Mouse (Mus musculus) midbrain, embryonic 15.5 days (tissue): Measurements from ENCODE around the gene Magi2. TPM values are rescaled to one million over a fixed set of nuclear protein-coding genes. Genes with fewer than 3 reads are reported as not detected.

ENCODE experiments used
- ATAC-seq: fragments of 200-750 bp; cut with Nextera tagmentation; replicated peaks from 2 replicates; pipeline ENCODE4 v1.8.0; 2017; ENCODE audit warnings: moderate TSS enrichment
- H3K27ac ChIP-seq: fragments of 300-500 bp; sonication (generic); 2 replicates; pipeline ENCODE4 v1.5.1; 2015; ENCODE audit warnings: mild to moderate bottlenecking, inconsistent platforms
- H3K27me3 ChIP-seq: fragments of 300-500 bp; sonication (generic); replicated peaks from 2 replicates; pipeline ENCODE4 v1.6.1; 2015; ENCODE audit warnings: inconsistent platforms
- H3K36me3 ChIP-seq: fragments of 300-500 bp; sonication (generic); replicated peaks from 2 replicates; pipeline ENCODE4 v1.6.1; 2015; ENCODE audit warnings: inconsistent platforms
- H3K4me1 ChIP-seq: fragments of 300-500 bp; sonication (generic); 2 replicates; pipeline ENCODE4 v1.6.1; 2015; ENCODE audit warnings: inconsistent platforms
- H3K4me2 ChIP-seq: fragments of 300-500 bp; sonication (generic); 2 replicates; pipeline ENCODE4 v1.6.1; 2015; ENCODE audit warnings: inconsistent platforms, mild to moderate bottlenecking, moderate library complexity
- H3K4me3 ChIP-seq: fragments of 300-500 bp; sonication (generic); 2 replicates; pipeline ENCODE4 v1.5.1; 2015; ENCODE audit warnings: mild to moderate bottlenecking, inconsistent platforms
- H3K9ac ChIP-seq: fragments of 300-500 bp; sonication (generic); 2 replicates; pipeline ENCODE4 v1.6.1; 2015; ENCODE audit warnings: mild to moderate bottlenecking, inconsistent platforms
- H3K9me3 ChIP-seq: fragments of 300-500 bp; sonication (generic); 2 replicates; pipeline ENCODE4 v1.6.1; 2016; ENCODE audit warnings: inconsistent platforms
- WGBS: fragments of 180-500 bp; shearing (Covaris S2); methylation state at CpG from one replicate; pipeline ENCODE4 v1.1.7; 2015; ENCODE audit warnings: mixed read lengths; 5-methylcytosine and 5-hydroxymethylcytosine counted together
- polyA plus RNA-seq: library from polyadenylated mRNA; unstranded; fragments of >200 nt; fragmentation: Nextera tagmentation; extraction: Ambion mirVana; gene quantifications from 2 replicates; pipeline ENCODE4 v1.2.1, GENCODE M21; 2015

Magi2 gene
- polyA plus RNA-seq, 1 experiment from 2014 or later, result 35.9 TPM

- Histone ChIP-seq H3K36me3 (no peaks in the 10 kb centered on the region), H3K9me3 (no peaks in the 10 kb centered on the region), H3K27ac (no peak overlapping the region), H3K4me1 (no peaks in the 10 kb centered on the region), H3K9ac (no peak overlapping the region), H3K4me3 (no peak overlapping the region), H3K4me2 (no peak overlapping the region), H3K27me3 (no peaks in the 10 kb centered on the region)
- 83% methylated on average over 11 of the region's 11 CpGs for WGBS
- no peak for ATAC-seq
Measured at GRCm38 (mm10) chr5:20378071-20378800, 1151.4 kb downstream of the Magi2 start.

- no peak overlapping the region for H3K27ac ChIP-seq
- H3K9me3 ChIP-seq, result no peaks in the 10 kb centered on the region
- H3K4me2 ChIP-seq, result no peak overlapping the region
- H3K4me3 ChIP-seq, result no peak overlapping the region
- H3K27me3 ChIP-seq, result no peaks in the 10 kb centered on the region
- H3K4me1 ChIP-seq, result no peaks in the 10 kb centered on the region
- no peak for ATAC-seq
- no peak overlapping the region for H3K9ac ChIP-seq
- H3K36me3 ChIP-seq, result no peaks in the 10 kb centered on the region
- WGBS, result 75% methylated on average over 5 of the region's 5 CpGs
Measured at GRCm38 (mm10) chr5:20404533-20404932, 1177.7 kb downstream of the Magi2 start.

DNA sequence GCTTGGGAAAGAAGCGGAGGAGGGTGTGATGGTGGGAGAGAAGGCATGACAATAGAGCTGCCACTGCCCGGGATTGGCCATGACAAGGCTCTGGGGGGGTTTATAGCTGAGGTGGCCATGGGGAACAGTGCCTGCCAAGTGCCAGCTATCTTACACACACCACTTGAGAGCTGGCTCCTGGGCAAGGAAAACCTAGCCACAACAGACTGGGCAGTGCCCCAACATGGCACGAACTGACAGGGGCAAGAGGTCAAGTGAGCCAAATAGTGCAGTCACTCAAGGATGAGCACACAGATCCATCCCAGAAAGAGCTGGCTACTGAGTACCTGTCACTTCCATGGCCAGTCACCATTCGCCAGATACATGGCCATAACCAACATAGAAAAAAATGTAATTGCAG, 1179.8 kb downstream of the Magi2 start:
- Histone ChIP-seq H3K27me3 (no peaks in the 10 kb centered on the region), H3K4me3 (no peak overlapping the region), H3K36me3 (no peaks in the 10 kb centered on the region), H3K9me3 (no peaks in the 10 kb centered on the region), H3K4me2 (no peak overlapping the region), H3K4me1 (no peaks in the 10 kb centered on the region), H3K27ac (no peak overlapping the region), H3K9ac (no peak overlapping the region)
- no peak for ATAC-seq
- WGBS, result 88% methylated on average over 4 of the region's 4 CpGs

GRCm38 (mm10) chr5:20415320-20415719, 1188.5 kb downstream of the Magi2 start:
- ATAC-seq, result no peak

DNA sequence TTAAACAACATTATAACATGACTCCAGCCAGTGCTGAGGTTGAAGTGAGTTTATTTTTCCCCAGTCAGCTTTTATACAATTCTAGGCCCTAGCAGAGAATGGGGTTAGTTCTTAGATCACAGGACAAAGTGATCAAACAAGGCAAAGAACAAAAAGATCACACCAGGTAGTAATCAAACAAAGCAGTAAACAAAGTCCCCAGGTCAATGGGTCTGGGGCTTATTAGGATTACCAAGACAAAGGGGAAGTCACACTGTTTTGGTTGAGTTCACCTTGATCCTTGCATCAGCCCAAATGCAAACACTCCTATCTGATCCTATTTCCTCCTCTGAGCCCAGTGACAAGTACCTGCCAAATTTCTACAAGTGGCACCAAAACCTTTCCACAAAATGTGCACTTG, 1190.5 kb downstream of the Magi2 start:
- Histone ChIP-seq H3K27me3 (no peaks in the 10 kb centered on the region), H3K36me3 (no peaks in the 10 kb centered on the region), H3K9me3 (no peaks in the 10 kb centered on the region), H3K9ac (no peak overlapping the region), H3K4me2 (no peak overlapping the region), H3K4me3 (no peak overlapping the region), H3K27ac (no peak overlapping the region), H3K4me1 (no peaks in the 10 kb centered on the region)
- no peak for ATAC-seq

More at GRCm38 (mm10) chr5:20415320-20415719, 1188.5 kb downstream of the Magi2 start:
- Histone ChIP-seq H3K4me3 (no peak overlapping the region), H3K9me3 (no peaks in the 10 kb centered on the region), H3K9ac (no peak overlapping the region), H3K27ac (no peak overlapping the region), H3K4me1 (no peaks in the 10 kb centered on the region), H3K4me2 (no peak overlapping the region), H3K27me3 (no peaks in the 10 kb centered on the region), H3K36me3 (no peaks in the 10 kb centered on the region)

- H3K36me3 ChIP-seq, result no peaks in the 10 kb centered on the region
- H3K9me3 ChIP-seq, result no peaks in the 10 kb centered on the region
- no peaks in the 10 kb centered on the region for H3K27me3 ChIP-seq
- peak overlapping the region; percentile 7; the same call in 1 of the 2 replicates for H3K27ac ChIP-seq
- WGBS, result 46% methylated on average over 9 of the region's 9 CpGs
- H3K4me2 ChIP-seq, result no peak overlapping the region
- H3K4me1 ChIP-seq, result no peaks in the 10 kb centered on the region
- no peak overlapping the region for H3K4me3 ChIP-seq
- peak; percentile 52; the same call in 1 of the 2 replicates for ATAC-seq
- no peak overlapping the region for H3K9ac ChIP-seq
Measured at GRCm38 (mm10) chr5:20432148-20432813, 1205.4 kb downstream of the Magi2 start.

DNA sequence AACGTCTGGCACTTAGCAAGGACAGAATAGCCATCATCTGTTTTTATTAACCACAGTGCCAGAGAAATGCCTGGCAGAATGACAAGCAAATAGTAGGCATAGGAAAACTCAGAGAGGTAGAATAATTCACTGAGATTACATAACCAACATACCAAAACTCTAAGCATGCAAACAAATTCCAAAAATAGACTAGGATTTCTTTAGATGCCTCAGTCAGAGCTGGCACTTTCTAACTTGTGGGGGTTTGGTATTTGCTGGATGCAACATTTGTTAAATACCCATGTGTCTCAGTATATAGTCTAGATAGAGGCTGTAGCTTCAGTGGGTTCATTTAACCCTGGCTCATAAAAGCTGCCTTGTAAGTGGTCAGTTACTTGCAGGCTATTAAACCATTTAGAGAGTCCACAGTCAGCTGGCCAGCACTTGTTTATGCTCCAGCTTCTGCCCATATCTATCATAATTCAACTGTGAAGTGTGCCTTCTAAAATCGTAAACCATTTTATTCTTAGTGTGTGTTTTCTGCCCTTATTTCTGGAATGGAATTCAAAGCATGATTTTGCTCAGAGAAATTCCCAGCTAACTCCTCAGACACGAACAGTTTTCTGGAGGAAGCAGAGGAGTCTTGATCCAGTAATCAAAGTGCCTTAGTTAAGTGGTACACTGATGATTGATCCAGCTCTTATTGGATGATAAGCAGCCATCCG, 1219.8 kb downstream of the Magi2 start:
- Histone ChIP-seq H3K4me3 (no peak overlapping the region), H3K27me3 (no peaks in the 10 kb centered on the region), H3K27ac (no peak overlapping the region), H3K36me3 (no peaks in the 10 kb centered on the region), H3K4me1 (no peaks in the 10 kb centered on the region), H3K9ac (no peak overlapping the region), H3K4me2 (no peak overlapping the region), H3K9me3 (no peaks in the 10 kb centered on the region)
- no peak for ATAC-seq
- 74% methylated on average over 4 of the region's 4 CpGs for WGBS

- Histone ChIP-seq H3K27ac (no peak overlapping the region), H3K4me1 (no peaks in the 10 kb centered on the region), H3K4me3 (no peak overlapping the region), H3K36me3 (no peaks in the 10 kb centered on the region), H3K4me2 (no peak overlapping the region), H3K27me3 (no peaks in the 10 kb centered on the region), H3K9me3 (no peaks in the 10 kb centered on the region), H3K9ac (no peak overlapping the region)
- 70% methylated on average over 3 of the region's 3 CpGs for WGBS
- ATAC-seq, result no peak
Measured at GRCm38 (mm10) chr5:20456106-20456505, 1229.3 kb downstream of the Magi2 start.

- ATAC-seq, result 0 out of 2 replicates have a peak, but pooled peaks have one; percentile 6
- Histone ChIP-seq H3K9me3 (no peaks in the 10 kb centered on the region), H3K27me3 (no peaks in the 10 kb centered on the region), H3K27ac (no peak overlapping the region), H3K9ac (no peak overlapping the region), H3K36me3 (no peaks in the 10 kb centered on the region), H3K4me1 (no peaks in the 10 kb centered on the region), H3K4me2 (no peak overlapping the region), H3K4me3 (no peak overlapping the region)
- 66% methylated on average over 7 of the region's 7 CpGs for WGBS
Measured at GRCm38 (mm10) chr5:20457742-20458510, 1231.1 kb downstream of the Magi2 start.

DNA sequence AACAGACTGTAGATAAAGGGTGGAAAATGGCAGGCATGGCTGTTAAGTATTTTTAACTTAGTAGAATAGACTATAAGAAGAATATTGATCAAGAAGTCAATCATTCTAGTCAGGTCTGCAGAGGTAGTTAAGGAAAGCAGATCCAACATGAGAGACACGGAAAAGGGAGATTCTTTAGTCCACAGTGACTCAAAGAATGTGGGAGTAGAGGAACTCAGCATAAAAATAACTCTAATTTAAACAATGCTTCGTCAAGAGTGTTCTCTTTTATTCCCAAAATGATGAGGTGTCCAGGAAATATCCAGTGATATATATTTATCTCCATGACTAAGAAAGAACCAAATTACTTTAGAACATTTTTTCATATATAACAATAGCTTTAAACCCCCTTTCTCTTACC, 1234.9 kb downstream of the Magi2 start:
- no peaks in the 10 kb centered on the region for H3K36me3 ChIP-seq
- WGBS, result 81% methylated on average over 2 of the region's 2 CpGs
- no peak overlapping the region for H3K9ac ChIP-seq
- no peak overlapping the region for H3K4me3 ChIP-seq
- ATAC-seq, result no peak
- H3K4me2 ChIP-seq, result no peak overlapping the region
- no peak overlapping the region for H3K27ac ChIP-seq
- no peaks in the 10 kb centered on the region for H3K4me1 ChIP-seq
- H3K27me3 ChIP-seq, result no peaks in the 10 kb centered on the region
- H3K9me3 ChIP-seq, result no peaks in the 10 kb centered on the region

GRCm38 (mm10) chr5:20462376-20462775, 1235.5 kb downstream of the Magi2 start:
- Histone ChIP-seq H3K4me3 (no peak overlapping the region), H3K9ac (no peak overlapping the region), H3K9me3 (no peaks in the 10 kb centered on the region), H3K36me3 (no peaks in the 10 kb centered on the region), H3K4me2 (no peak overlapping the region), H3K27me3 (no peaks in the 10 kb centered on the region), H3K27ac (no peak overlapping the region), H3K4me1 (no peaks in the 10 kb centered on the region)
- ATAC-seq, result no peak
- 93% methylated on average over 2 of the region's 2 CpGs for WGBS

- Histone ChIP-seq H3K9ac (no peak overlapping the region), H3K27me3 (no peaks in the 10 kb centered on the region), H3K27ac (no peak overlapping the region), H3K9me3 (no peaks in the 10 kb centered on the region), H3K4me3 (no peak overlapping the region), H3K4me2 (no peak overlapping the region), H3K4me1 (no peaks in the 10 kb centered on the region), H3K36me3 (no peaks in the 10 kb centered on the region)
- 58% methylated on average over 3 of the region's 3 CpGs for WGBS
- ATAC-seq, result no peak
Measured at GRCm38 (mm10) chr5:20469721-20470120, 1242.9 kb downstream of the Magi2 start.
